Mouse (Mus musculus) midbrain, embryonic 16.5 days (tissue): ENCODE measurements around the gene Rnd1. TPM values are rescaled to one million over a fixed set of nuclear protein-coding genes. Genes with fewer than 3 reads are reported as not detected.
A peak's percentile ranks its signal among the peaks of the same experiment; 100 is the strongest.

Experiments used
- ATAC-seq: fragments of 200-750 bp; cut with Nextera tagmentation; 2 replicates; pipeline ENCODE4 v1.8.0; 2017; ENCODE audit warnings: moderate TSS enrichment
- H3K27ac ChIP-seq: fragments of 300-500 bp; sonication (generic); 2 replicates; pipeline ENCODE4 v1.5.1; 2014; ENCODE audit warnings: mild to moderate bottlenecking, low read length, mixed read lengths
- H3K27me3 ChIP-seq: fragments of 300-500 bp; sonication (generic); 2 replicates; pipeline ENCODE4 v1.6.1; 2014; ENCODE audit warnings: low read depth, low read length, mixed read lengths; ENCODE audit not compliant: control insufficient read depth, insufficient read depth
- H3K36me3 ChIP-seq: fragments of 300-500 bp; sonication (generic); 2 replicates; pipeline ENCODE4 v1.6.1; 2014; ENCODE audit warnings: mild to moderate bottlenecking, low read length, moderate library complexity, mixed read lengths; ENCODE audit not compliant: control insufficient read depth, insufficient read depth
- H3K4me1 ChIP-seq: fragments of 300-500 bp; sonication (generic); 2 replicates; pipeline ENCODE4 v1.6.1; 2014; ENCODE audit warnings: mild to moderate bottlenecking, low read length, mixed read lengths; ENCODE audit not compliant: control insufficient read depth, insufficient read depth
- H3K4me2 ChIP-seq: fragments of 300-500 bp; sonication (generic); 2 replicates; pipeline ENCODE4 v1.6.1; 2014; ENCODE audit warnings: mild to moderate bottlenecking, low read length, mixed read lengths
- H3K4me3 ChIP-seq: fragments of 300-500 bp; sonication (generic); 2 replicates; pipeline ENCODE4 v1.5.1; 2014; ENCODE audit warnings: low read depth, mild to moderate bottlenecking, low read length, moderate library complexity, mixed read lengths
- H3K9ac ChIP-seq: fragments of 300-500 bp; sonication (generic); 2 replicates; pipeline ENCODE4 v1.6.1; 2014; ENCODE audit warnings: low read depth, low read length, mixed read lengths
- H3K9me3 ChIP-seq: fragments of 300-500 bp; sonication (generic); replicated peaks from 2 replicates; pipeline ENCODE4 v1.6.1; 2014; ENCODE audit warnings: mild to moderate bottlenecking, low read length, mixed read lengths; ENCODE audit not compliant: control insufficient read depth, poor library complexity, severe bottlenecking
- WGBS: fragments of 180-500 bp; shearing (Covaris S2); extraction: QIAGEN DNeasy Blood & Tissue Kit; methylation state at CpG from one replicate; pipeline ENCODE4 v1.1.7; 2014; 5-methylcytosine and 5-hydroxymethylcytosine counted together
- polyA plus RNA-seq: library from polyadenylated mRNA; unstranded; fragments of >200 nt; fragmentation: Nextera tagmentation; extraction: Ambion mirVana; gene quantifications from 2 replicates; pipeline ENCODE4 v1.2.1, GENCODE M21; 2015

Rnd1 gene
- polyA plus RNA-seq, result 15.5 and 19.8 TPM in 2 replicates

DNA sequence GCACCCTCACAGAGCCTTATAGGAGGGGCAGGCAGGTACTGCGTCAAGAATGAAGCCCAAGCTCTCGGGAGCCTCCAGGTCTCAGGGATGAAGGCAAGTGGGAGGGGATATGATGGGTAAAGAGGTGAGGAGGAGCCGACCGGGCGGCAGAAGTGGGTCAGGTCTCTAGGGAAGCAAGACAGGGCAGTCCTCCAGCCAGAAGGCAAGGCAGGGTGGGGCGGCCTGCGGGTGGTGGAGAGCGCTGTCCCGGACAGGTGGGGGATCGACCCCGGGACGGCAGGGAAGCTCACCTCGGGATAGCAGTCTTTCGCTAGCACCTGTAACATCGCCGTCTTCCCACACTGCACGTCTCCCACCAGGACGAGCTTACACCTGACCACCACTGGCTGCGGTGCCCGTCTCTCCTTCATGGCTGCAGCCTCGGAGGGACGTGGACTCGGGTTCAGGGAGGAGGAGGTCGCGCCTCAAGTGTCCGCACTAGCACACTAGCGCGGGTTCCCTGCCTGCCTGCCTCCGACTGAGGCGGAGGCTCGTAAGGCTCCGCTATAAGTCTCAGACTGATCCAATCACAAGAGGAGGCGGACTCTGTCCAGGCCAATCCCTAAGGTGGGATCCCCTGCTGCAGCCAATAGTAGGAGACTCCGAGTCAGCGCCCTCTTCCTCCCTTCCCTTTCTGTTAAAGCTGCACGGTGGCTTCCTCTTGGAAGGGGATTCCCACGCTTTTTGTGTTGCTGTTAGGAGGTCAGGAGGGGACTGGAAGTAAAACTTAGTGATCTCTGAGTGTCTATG, at the start of gene Rnd1:
Rnd1 (minus strand) TSS at position 522 of the 789 bp plus-strand sequence.
- under 1% methylated on average over 37 of the region's 37 CpGs for WGBS
- H3K27ac ChIP-seq, result no peak within 1 kb of the TSS

DNA sequence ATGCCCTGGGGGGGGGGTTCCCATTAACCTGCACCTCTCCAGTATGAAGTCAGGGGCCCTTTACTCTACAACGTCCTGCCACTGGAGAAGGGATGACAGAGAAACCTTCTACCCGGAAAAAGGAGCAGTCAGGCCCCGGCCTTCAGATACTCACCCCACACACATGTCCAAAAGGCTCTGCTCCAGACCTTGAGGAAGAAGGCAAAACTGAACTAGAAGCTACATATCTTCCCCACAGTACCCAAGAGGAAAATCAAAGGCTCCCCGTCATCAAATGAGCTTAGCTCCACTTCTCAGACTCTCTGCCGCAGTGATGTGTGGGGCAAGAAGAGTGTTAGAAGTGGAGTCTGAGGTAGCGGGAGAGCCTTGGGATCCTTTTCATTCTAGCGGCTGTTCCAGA, 49.5 kb upstream of the Rnd1 start:
- WGBS, result 43% methylated on average over 7 of the region's 7 CpGs
- no peak overlapping the region for H3K4me2 ChIP-seq
- H3K36me3 ChIP-seq, result no peaks in the 10 kb centered on the region
- H3K27ac ChIP-seq, result no peak overlapping the region
- H3K9me3 ChIP-seq, result no peaks in the 10 kb centered on the region
- peaks cover 14% of the 10 kb centered on the region for H3K27me3 ChIP-seq
- no peak overlapping the region for H3K9ac ChIP-seq
- ATAC-seq, result no peak
- peaks cover 11% of the 10 kb centered on the region for H3K4me1 ChIP-seq
- no peak overlapping the region for H3K4me3 ChIP-seq

More for the DNA sequence above, at the start of gene Rnd1:
- Histone ChIP-seq H3K4me1 (peaks cover 31% of the 10 kb centered on the region), H3K4me3 (peak within 1 kb of the TSS; percentile 63), H3K9ac (peak within 1 kb of the TSS; percentile 72), H3K9me3 (no peaks in the 10 kb centered on the region), H3K27me3 (no peaks in the 10 kb centered on the region), H3K4me2 (peak within 1 kb of the TSS; percentile 93), H3K36me3 (no peaks in the 10 kb centered on the region)
- ATAC-seq, result peak; percentile 96

DNA sequence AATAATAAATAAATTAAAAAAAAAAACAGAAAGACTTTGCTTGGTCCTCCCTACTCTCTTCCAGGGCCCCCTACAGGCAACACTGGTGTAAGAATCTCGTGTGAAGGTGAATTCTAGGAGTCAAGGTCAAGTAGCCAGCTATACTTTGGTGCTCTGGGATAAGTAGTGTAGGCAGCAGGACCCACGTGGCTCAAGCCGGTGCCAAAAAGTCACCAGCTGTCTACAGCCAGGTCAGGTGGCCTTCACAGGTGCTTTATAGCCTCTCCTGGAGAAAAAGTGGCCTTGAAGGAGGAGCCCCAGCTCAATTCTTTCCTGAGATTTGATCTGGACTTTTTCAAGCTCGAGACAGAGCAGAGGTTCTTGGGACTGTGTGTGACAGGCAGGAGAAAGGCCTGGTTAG, 48.8 kb upstream of the Rnd1 start:
- H3K9ac ChIP-seq, result no peak overlapping the region
- peaks cover 14% of the 10 kb centered on the region for H3K27me3 ChIP-seq
- 71% methylated on average over 4 of the region's 4 CpGs for WGBS
- H3K36me3 ChIP-seq, result no peaks in the 10 kb centered on the region
- peaks cover 11% of the 10 kb centered on the region for H3K4me1 ChIP-seq
- no peak overlapping the region for H3K27ac ChIP-seq
- no peak for ATAC-seq
- no peak overlapping the region for H3K4me3 ChIP-seq
- H3K4me2 ChIP-seq, result no peak overlapping the region
- no peaks in the 10 kb centered on the region for H3K9me3 ChIP-seq

DNA sequence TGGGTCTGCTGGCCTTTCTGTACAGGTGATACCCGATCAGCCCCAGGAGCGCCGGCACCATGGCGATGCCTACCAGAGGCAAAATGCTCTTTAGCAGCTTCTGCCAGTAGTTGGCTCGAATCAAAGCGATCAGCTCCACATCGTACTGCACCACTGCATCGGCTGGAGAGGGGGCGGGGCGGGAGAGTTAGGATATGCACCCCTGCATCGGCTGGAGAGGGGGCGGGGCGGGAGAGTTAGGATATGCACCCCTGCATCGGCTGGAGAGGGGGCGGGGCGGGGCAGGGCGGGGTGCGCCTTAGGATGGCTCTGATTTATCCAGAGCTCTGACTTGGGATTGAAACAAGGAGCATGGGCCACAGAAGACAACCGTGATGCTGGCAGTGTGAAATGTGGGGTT, 47.2 kb upstream of the Rnd1 start:
- Histone ChIP-seq H3K9ac (no peak overlapping the region), H3K4me3 (no peak overlapping the region), H3K9me3 (no peaks in the 10 kb centered on the region), H3K27ac (no peak overlapping the region), H3K36me3 (no peaks in the 10 kb centered on the region), H3K4me1 (peaks cover 11% of the 10 kb centered on the region), H3K4me2 (peak overlapping the region; percentile 15; the same call in 1 of the 2 replicates), H3K27me3 (peaks cover 11% of the 10 kb centered on the region)
- 34% methylated on average over 18 of the region's 19 CpGs for WGBS
- ATAC-seq, result no peak

DNA sequence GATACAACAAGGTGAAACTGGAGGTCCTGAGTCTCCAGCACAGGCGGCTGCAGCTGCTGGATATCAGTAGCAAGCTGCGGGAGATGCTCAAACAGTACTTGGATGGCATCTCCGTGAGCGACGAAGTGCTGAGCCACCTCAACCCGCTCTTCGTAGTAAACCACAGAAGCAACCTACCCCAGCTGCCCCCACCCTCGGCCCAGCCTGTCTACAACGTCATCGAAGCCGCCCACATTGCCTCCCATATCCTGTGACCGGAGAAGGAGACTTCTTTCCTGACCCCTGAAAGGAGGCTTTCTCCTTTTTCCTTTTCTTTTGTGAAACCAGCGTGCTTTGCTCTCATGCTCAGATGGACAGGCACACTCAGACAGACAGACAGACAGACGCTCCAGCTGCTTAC, 45.6 kb upstream of the Rnd1 start:
- Histone ChIP-seq H3K36me3 (no peaks in the 10 kb centered on the region), H3K27ac (no peak overlapping the region), H3K9ac (no peak overlapping the region), H3K4me3 (no peak overlapping the region), H3K4me2 (no peak overlapping the region), H3K4me1 (peaks cover 9% of the 10 kb centered on the region), H3K27me3 (peaks cover 11% of the 10 kb centered on the region), H3K9me3 (no peaks in the 10 kb centered on the region)
- 73% methylated on average over 14 of the region's 14 CpGs for WGBS
- ATAC-seq, result no peak

DNA sequence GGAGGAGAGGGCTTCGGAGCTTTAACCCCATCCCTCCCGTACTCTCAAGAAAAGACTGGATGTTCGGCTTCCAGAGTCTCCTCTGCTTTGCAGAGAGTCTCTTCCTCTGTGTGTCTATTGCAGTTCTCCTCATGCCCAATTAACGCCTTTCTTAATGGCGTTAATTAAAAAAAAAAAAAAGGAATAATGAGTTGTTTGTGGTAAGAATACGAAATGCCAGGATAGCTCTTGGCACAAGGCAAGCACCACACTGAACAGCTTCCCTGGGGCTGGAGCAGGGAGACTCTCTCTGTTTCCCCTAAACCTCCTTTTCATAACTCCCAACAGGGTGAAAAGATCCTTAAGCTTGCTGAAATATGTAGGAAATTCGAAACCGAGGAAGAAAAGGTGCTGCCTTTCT, 44.9 kb upstream of the Rnd1 start:
- Histone ChIP-seq H3K27me3 (peaks cover 11% of the 10 kb centered on the region; the same call in 1 of the 2 replicates), H3K4me1 (peaks cover 3% of the 10 kb centered on the region; the same call in 1 of the 2 replicates), H3K9ac (no peak overlapping the region), H3K27ac (no peak overlapping the region), H3K4me2 (no peak overlapping the region), H3K36me3 (no peaks in the 10 kb centered on the region), H3K4me3 (no peak overlapping the region), H3K9me3 (no peaks in the 10 kb centered on the region)
- ATAC-seq, result no peak
- WGBS, result 74% methylated on average over 8 of the region's 8 CpGs

DNA sequence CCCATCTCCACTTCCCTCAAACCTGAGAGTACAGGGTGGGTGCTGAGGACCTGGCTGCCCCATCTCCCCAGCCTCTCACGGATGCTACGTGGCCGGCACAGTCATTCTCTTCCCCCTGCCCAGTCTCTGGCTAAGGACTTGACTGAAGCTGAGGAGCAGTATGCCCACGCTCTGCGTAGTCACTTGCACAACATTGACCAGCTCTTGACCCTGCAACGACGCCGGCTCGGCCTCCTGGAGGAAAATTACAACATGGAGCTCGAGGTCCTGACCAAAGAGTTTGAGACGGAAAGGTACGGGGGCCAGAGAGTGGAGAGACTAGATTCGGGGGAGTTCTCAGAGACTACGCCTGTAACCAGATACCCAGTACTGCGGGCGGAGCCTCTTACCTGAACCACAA, 40.0 kb upstream of the Rnd1 start:
- Histone ChIP-seq H3K36me3 (no peaks in the 10 kb centered on the region), H3K27ac (no peak overlapping the region), H3K9me3 (no peaks in the 10 kb centered on the region), H3K9ac (no peak overlapping the region), H3K4me2 (no peak overlapping the region), H3K27me3 (no peaks in the 10 kb centered on the region), H3K4me1 (no peaks in the 10 kb centered on the region), H3K4me3 (no peak overlapping the region)
- WGBS, result 72% methylated on average over 16 of the region's 16 CpGs
- ATAC-seq, result no peak

DNA sequence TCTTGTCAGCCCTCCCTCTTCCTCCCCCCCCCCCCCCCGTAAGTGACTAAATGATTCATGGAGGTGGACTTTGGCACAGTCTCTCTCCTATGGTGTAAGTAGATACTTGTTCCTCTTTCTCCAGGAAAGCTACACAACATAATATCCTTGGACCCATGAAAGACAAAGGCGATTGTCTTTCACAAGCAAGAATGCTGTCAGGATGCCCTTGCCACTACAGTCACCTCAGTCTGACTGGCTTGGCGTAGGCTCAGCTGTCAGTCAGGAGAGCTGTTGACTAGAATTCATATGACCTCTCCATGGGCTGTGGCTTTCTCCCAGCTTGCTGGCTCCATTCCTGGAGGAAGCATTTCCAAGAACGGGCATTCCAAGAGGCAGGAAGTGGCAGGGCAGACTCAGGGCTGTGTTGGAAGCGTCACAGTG, 37.0 kb upstream of the Rnd1 start:
- WGBS, result 70% methylated on average over 5 of the region's 5 CpGs
- ATAC-seq, result no peak
- no peak overlapping the region for H3K27ac ChIP-seq
- H3K27me3 ChIP-seq, result no peaks in the 10 kb centered on the region
- no peaks in the 10 kb centered on the region for H3K9me3 ChIP-seq
- no peak overlapping the region for H3K4me3 ChIP-seq
- H3K4me1 ChIP-seq, result no peaks in the 10 kb centered on the region
- no peaks in the 10 kb centered on the region for H3K36me3 ChIP-seq
- no peak overlapping the region for H3K4me2 ChIP-seq
- no peak overlapping the region for H3K9ac ChIP-seq

DNA sequence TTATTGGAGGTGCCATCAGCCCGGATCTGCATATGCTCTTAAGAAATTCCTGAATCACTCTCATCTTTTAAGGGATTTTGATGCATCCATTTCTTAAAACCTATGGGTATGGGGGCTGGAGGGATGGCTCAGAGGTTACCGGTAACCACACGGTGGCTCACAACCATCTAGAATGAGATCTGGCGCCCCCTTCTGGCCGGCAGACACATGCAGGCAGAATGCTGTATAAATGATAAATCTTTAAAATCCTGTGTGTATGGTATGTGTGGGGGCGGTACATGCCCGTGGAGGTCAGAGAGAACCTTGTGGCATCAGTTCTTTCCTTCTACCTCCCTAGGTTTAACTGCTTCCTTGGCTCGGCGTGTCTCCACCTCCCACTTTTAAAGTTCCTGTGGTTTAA, 33.2 kb upstream of the Rnd1 start:
- ATAC-seq, result no peak
- Histone ChIP-seq H3K4me2 (no peak overlapping the region), H3K27me3 (no peaks in the 10 kb centered on the region), H3K9me3 (no peaks in the 10 kb centered on the region), H3K36me3 (no peaks in the 10 kb centered on the region), H3K4me3 (no peak overlapping the region), H3K4me1 (peaks cover 3% of the 10 kb centered on the region; the same call in 1 of the 2 replicates), H3K27ac (no peak overlapping the region), H3K9ac (no peak overlapping the region)
- 13% methylated on average over 9 of the region's 9 CpGs for WGBS
